30 mouse cellular contexts compared by ENCODE assay signal in genomic region chr6:129917476-129917946, GRCm38 (mm10). TPM values are rescaled to one million over a fixed set of nuclear protein-coding genes. Genes with fewer than 3 reads are reported as not detected.
"Had no signal": no experiment of that assay in that cellular context is flagged by ENCODE, and none has a peak within 500 bp of the region (broad histone marks: within the 10 kb centered on the region; RNA-seq: fewer than 3 reads in every experiment).

Gene Klra5 (minus strand): TSS chr6:129917650.

RNA-seq across cellular contexts. Expression of gene Klra5, which starts in this region (rescaled TPM):
- total RNA-seq: gastrocnemius, adult 2 months; gastrocnemius, postnatal 10 days; gastrocnemius, postnatal 25 days; gastrocnemius, postnatal 4 days; heart, adult 2 months; heart, postnatal 14 days; heart, postnatal 36 days; layer of hippocampus, adult 2 months; layer of hippocampus, postnatal 10 days; layer of hippocampus, postnatal 25 days; left cerebral cortex, adult 2 months; left cerebral cortex, postnatal 14 days; left cerebral cortex, postnatal 36 days had no signal
- polyA plus RNA-seq: frontal cortex, adult 2 months; heart, adult 2 months; heart, embryonic 11.5 days; heart, embryonic 13.5 days; heart, embryonic 15.5 days; heart, postnatal 0 days; hindbrain, embryonic 10.5 days; hindbrain, embryonic 12.5 days; hindbrain, embryonic 14.5 days; hindbrain, embryonic 16.5 days; inflammation-experienced regulatory T-cells, adult 6 months; intestine, embryonic 15.5 days; kidney, embryonic 14.5 days; kidney, embryonic 16.5 days; limb, embryonic 10.5 days; limb, embryonic 12.5 days; limb, embryonic 14.5 days; liver, embryonic 11.5 days had no signal
